Mouse (Mus musculus): ENCODE data around the gene Bcl2l12.

- TF ChIP-seq CTCF (conservative IDR thresholded peaks at IDR 0.05; ENCODE audit: low read length) (no peak), POU5F1 (IDR thresholded peaks at IDR 0.05; ENCODE audit: borderline replicate concordance, low read length) (no peak), NANOG (IDR thresholded peaks at IDR 0.05; ENCODE audit: borderline replicate concordance, low read length) (no peak)
Observed at GRCm38 (mm10) chr7:44949922-44950321, 48.6 kb downstream of the Bcl2l12 start.
